Mouse (Mus musculus) spleen, adult 2 months (tissue): Measurements from ENCODE around the gene Hcn2. TPM values are rescaled to one million over a fixed set of nuclear protein-coding genes. Genes with fewer than 3 reads are reported as not detected.
"Not testable (repeated sequence)": the region's sequence is repeated elsewhere in the genome, so short reads cannot be mapped to it uniquely, and the experiment has no call there.

Experiments
- DNase-seq, 2 experiments: peaks; one replicate each; pipeline versions ENCODE4 v3.0.0 to v3.0.0-alpha.2; 2012 to 2021; ENCODE audit warnings: low spot score in 2 of 2, low read depth in 1 of 2
- H3K27ac ChIP-seq: fragments of 200-500 bp; 2 replicates; pipeline ENCODE4 v1.5.1; 2012; ENCODE audit warnings: low read length, inconsistent platforms; ENCODE audit not compliant: insufficient read depth
- H3K27me3 ChIP-seq: fragments of 200-500 bp; 2 replicates; pipeline ENCODE4 v1.6.1; 2012; ENCODE audit warnings: mild to moderate bottlenecking, moderate library complexity, low read length, inconsistent platforms; ENCODE audit not compliant: control insufficient read depth, insufficient read depth
- H3K36me3 ChIP-seq: fragments of 200-500 bp; 2 replicates; pipeline ENCODE4 v1.6.1; 2012; ENCODE audit warnings: mild to moderate bottlenecking, low read length, inconsistent platforms; ENCODE audit not compliant: control insufficient read depth, insufficient read depth
- H3K4me1 ChIP-seq: fragments of 200-500 bp; 2 replicates; pipeline ENCODE4 v1.6.1; 2011; ENCODE audit warnings: inconsistent platforms; ENCODE audit not compliant: control insufficient read depth, insufficient read depth, insufficient read length
- H3K4me3 ChIP-seq: fragments of 200-500 bp; 2 replicates; pipeline ENCODE4 v1.5.1; 2011; ENCODE audit warnings: mild to moderate bottlenecking, inconsistent platforms; ENCODE audit not compliant: insufficient read depth, insufficient read length; ENCODE audit errors: extremely low read depth
- CTCF ChIP-seq: fragments of 200-500 bp; IDR thresholded peaks from 2 replicates; pipeline ENCODE4 v1.5.1; 2011; ENCODE audit warnings: mild to moderate bottlenecking, inconsistent platforms; ENCODE audit not compliant: insufficient read depth, insufficient read length, insufficient replicate concordance; ENCODE audit errors: extremely low read depth
- POLR2A ChIP-seq: fragments of 200-500 bp; IDR thresholded peaks from 2 replicates; pipeline ENCODE4 v1.6.1; 2011; ENCODE audit warnings: low read depth, low read length, inconsistent platforms
- WGBS: fragments of 180-500 bp; shearing (Covaris S2); methylation state at CpG from one replicate; pipeline ENCODE4 v1.1.7; 2018; 5-methylcytosine and 5-hydroxymethylcytosine counted together
- polyA plus RNA-seq: library from polyadenylated mRNA; depleted of rRNA; stranded (reverse); fragments of >200 nt; gene quantifications from 2 replicates; pipeline ENCODE4 v1.2.3, GENCODE M21; 2012

The Hcn2 gene
- polyA plus RNA-seq, 1 experiment: 0.77 TPM

DNA sequence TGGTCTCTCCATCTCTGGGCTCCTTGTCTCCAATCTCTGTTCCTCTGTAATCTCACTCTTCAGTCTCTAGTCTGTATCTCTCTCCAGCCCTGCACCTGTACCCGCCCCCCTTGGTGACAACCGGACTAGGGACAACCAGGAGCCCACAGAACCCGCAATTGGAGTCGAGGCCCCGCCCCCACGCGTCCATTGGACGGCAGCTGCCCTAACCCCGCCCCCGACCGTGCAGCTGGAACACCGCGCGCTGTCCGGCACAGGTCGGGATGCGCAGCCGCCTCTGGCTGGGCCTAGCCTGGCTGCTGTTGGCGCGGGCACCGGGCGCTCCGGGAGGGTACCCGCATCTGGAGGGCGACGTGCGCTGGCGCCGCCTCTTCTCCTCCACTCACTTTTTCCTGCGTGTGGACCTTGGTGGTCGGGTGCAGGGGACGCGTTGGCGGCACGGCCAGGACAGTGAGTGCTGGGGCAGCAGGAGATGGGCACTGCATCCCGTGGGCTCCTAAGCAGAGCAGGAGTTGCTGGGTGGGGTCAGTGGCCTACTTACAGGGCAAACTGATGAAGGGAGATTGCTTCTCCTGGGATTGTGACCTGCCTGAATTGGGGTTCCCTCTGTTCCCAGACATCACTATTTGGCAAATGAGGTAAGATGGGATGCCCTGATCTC lies 38.6 kb downstream of the Hcn2 start, which contains the start of gene Fgf22:
Gene Fgf22 (plus strand): TSS at position 221 of the 661 bp plus-strand sequence.
- WGBS: 11% methylated on average over 36 of the region's 36 CpGs
- H3K4me3 ChIP-seq: no peak within 1 kb of the TSS; the same call in 1 of the 2 replicates
- peak in 1 of 2 experiments; percentile 30 for DNase-seq
- H3K27me3 ChIP-seq: 0 out of 2 replicates have a peak, but pooled peaks cover 1% of the 10 kb centered on the region
- TF ChIP-seq CTCF (no peak), POLR2A (no peak)
- peaks cover 6% of the 10 kb centered on the region for H3K4me1 ChIP-seq
- no peak within 1 kb of the TSS for H3K27ac ChIP-seq
- H3K36me3 ChIP-seq: peaks cover 14% of the 10 kb centered on the region

DNA sequence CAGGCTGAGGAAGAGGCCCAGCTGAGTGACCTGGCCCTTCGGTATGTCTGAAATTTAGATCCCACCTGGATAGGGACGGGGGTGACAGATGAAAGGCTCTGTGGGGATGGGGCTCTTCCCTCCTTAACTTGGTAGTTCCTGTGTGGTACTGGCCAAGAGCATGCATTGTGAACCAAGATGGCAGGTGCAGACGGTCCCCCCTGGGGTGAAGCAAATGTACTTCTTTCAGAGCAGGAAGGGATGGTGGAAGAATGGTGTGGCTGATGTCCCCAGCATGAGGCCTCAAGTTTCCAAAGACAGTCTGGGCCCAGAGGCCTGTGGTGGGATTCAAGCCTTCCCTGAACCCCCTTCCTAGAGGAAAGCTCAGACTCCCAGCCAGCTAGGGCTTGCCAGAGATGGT lies 39.4 kb downstream of the Hcn2 start:
- H3K36me3 ChIP-seq: peaks cover 18% of the 10 kb centered on the region
- TF ChIP-seq POLR2A: no peak
- no peak for TF ChIP-seq CTCF
- DNase-seq: no peak
- H3K4me1 ChIP-seq: peaks cover 6% of the 10 kb centered on the region
- no peak overlapping the region for H3K4me3 ChIP-seq
- 0 out of 2 replicates have a peak, but pooled peaks cover 1% of the 10 kb centered on the region for H3K27me3 ChIP-seq
- 90% methylated on average over 3 of the region's 3 CpGs for WGBS
- H3K27ac ChIP-seq: no peak overlapping the region

DNA sequence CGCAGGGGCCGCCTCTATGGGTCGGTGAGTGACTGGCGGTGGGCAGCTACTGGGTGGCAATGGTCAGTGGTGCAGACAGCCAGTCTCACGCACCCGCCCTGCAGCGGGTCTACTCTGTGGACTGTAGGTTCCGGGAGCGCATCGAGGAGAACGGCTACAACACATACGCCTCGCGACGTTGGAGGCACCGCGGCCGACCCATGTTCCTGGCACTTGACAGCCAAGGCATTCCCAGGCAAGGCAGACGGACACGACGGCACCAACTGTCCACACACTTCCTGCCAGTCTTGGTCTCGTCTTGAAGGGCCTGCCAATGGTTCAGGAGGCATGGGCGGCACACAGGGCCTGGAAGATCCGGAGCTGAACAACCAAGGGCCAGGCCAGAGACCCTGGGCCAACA lies 40.2 kb downstream of the Hcn2 start:
- H3K4me3 ChIP-seq: no peak overlapping the region
- TF ChIP-seq CTCF: no peak
- no peak for TF ChIP-seq POLR2A
- 94% methylated on average over 24 of the region's 24 CpGs for WGBS

DNA sequence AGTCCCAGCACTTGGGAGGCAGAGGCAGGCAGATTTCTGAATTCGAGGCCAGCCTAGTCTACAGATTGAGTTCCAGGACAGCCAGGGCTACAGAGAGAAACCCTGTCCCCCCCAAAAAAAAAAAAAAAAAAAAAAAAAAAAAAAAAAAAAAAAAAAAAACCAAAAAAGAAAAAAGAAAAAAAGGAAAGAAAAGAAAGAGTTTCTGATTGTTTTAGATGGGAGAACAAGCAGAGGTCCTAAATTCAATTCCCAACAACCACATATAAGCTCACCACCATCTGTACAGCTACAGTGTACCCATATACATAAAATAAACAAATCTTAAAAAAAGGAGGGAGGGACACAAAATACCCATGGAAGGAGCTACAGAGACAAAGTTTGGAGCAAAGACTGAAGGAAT lies 43.2 kb downstream of the Hcn2 start:
- not testable (repeated sequence) for H3K27me3 ChIP-seq, DNase-seq, H3K4me3 ChIP-seq, H3K4me1 ChIP-seq, H3K27ac ChIP-seq
- peaks cover 31% of the 10 kb centered on the region for H3K36me3 ChIP-seq
- WGBS: 90% methylated on average over 1 of the region's 1 CpGs

More for the DNA sequence above, 40.2 kb downstream of the Hcn2 start:
- DNase-seq: no peak
- H3K27ac ChIP-seq: no peak overlapping the region
- 0 out of 2 replicates have a peak, but pooled peaks cover 1% of the 10 kb centered on the region for H3K27me3 ChIP-seq
- peaks cover 6% of the 10 kb centered on the region for H3K4me1 ChIP-seq
- peaks cover 25% of the 10 kb centered on the region for H3K36me3 ChIP-seq

DNA sequence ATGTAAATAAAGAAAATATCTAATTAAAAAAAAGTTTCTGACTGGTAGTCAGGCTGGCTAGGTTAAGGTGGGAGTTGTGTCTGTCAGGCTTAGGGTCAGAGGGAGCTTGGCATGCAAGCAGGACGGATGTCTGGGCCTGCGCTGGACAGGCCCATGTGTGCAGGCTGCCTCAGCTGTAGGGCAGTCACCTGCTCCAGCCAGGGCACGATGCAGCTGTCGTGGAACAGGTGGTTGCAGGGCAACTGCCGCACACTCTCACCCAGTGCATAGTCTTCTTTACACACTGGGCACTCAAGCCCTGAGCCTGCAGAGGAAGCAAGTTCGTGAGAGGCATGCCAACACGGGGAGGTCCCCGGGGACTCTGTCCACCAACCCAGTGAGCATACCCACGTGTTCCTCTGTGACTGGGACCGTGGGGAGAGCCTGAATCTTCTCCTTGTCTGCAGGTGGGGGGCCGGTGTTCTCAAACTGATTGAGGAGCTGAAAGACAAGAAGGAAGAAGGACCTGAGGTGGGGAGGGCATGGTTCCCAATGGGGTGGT lies 44.2 kb downstream of the Hcn2 start:
- Histone ChIP-seq H3K4me3 (no peak overlapping the region), H3K4me1 (peaks cover 5% of the 10 kb centered on the region; the same call in 1 of the 2 replicates), H3K36me3 (peaks cover 31% of the 10 kb centered on the region), H3K27ac (no peak overlapping the region), H3K27me3 (no peaks in the 10 kb centered on the region)
- TF ChIP-seq POLR2A: no peak
- TF ChIP-seq CTCF: no peak
- DNase-seq: no peak
- WGBS: 55% methylated on average over 11 of the region's 11 CpGs

DNA sequence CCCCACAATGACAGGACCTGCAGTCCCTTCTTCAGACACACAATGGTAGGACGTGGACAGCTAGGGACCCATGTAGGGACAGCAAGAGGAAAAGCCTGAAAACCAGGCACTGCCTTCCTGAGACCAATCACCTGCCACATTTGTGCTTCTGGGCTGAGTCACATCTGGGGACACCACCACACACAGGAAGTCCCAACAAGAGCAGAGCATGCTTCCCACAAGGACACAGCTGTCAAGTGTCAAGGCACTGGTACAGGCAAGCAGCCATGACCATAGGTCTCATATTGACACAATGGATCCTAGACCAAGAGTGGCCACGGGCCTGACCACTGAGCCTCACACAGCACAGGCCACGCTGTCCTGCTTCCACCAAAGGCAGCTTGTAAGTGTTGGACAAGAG lies 46.4 kb downstream of the Hcn2 start:
- no peak for DNase-seq
- H3K36me3 ChIP-seq: peaks cover 28% of the 10 kb centered on the region
- 86% methylated on average over 3 of the region's 3 CpGs for WGBS

DNA sequence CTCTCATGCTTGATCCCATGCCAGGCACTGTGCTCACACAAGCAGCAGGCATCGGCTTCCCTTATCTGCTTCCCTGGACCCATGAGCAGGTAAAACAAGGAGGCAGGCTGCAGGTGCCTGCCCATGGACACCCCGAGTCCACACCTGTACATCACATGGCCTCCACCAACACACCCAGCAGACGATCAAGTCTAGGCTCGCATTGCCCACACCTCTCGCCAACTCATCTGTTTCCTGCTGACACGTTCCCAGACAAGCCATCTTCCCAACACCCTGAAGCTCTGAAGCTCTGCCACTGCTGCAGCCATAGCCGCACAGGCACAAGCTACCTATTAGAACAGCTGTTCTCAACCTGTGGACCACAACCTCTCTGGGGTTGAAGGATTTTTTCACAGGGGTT lies 47.8 kb downstream of the Hcn2 start:
- Histone ChIP-seq H3K4me3 (no peak overlapping the region), H3K36me3 (peaks cover 20% of the 10 kb centered on the region), H3K27me3 (no peaks in the 10 kb centered on the region), H3K4me1 (peaks cover 12% of the 10 kb centered on the region; the same call in 1 of the 2 replicates), H3K27ac (no peak overlapping the region)
- TF ChIP-seq CTCF: no peak
- no peak for TF ChIP-seq POLR2A
- DNase-seq: no peak
- WGBS: 70% methylated on average over 7 of the region's 7 CpGs

More for the DNA sequence above, 46.4 kb downstream of the Hcn2 start:
- H3K4me1 ChIP-seq: peaks cover 12% of the 10 kb centered on the region; the same call in 1 of the 2 replicates
- H3K27ac ChIP-seq: no peak overlapping the region
- TF ChIP-seq CTCF: no peak
- no peak for TF ChIP-seq POLR2A
- no peak overlapping the region for H3K4me3 ChIP-seq
- no peaks in the 10 kb centered on the region for H3K27me3 ChIP-seq
